Comparison of ENCODE assay signal across 9 mouse cellular contexts in the genomic region with DNA sequence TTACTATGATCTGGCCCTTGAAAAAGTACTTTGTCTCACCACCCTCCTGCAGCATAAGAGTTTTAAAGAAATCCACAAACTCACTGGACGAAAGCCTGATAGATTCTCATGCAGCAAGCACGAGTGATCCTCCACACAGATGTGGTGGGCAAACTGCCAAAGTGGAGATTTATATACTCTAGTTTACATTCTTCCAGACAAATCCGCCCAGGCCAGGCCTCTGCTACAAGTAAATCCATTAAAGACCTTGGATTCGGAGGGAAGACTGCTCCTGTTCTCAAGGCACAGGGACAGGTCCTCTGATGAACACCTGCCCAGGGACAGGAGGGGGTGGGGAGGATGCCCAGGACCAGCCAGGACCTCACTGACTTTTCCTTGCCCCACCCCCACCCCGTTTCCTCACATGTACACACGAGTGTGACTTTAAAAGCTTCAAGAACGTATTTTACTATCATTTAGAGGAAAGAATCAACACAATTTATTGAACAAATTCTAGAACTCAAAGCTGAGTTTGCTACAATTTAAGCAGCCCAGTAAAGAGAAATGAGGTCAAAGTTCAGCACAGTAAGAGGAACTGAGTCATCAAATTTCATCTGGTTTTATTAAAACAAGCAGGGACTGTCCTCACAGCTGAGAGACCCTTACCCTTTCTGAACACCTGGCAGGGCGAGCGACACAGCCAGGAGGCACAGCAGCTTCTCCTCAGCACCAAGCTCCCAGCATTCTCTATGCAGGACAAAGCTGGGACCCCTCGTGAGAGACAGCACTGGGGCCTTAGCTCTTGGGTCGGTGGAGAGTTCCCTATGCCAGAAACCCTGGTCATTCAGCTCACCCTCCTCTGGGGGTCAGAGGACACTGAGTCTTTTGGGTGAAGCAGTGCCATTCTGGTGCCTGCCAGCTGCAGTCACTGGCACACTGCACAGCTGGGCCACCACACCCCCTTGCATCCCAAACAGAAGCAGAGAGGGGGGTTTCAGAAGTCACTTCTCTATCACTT. TPM values are rescaled to one million over a fixed set of nuclear protein-coding genes. Genes with fewer than 3 reads are reported as not detected.
DNase-seq lines count a peak whose midpoint lies in the region; ATAC-seq and TF ChIP-seq lines count a peak whose summit lies in the region.
"Had no signal": no experiment of that assay in that cellular context is flagged by ENCODE, and none has a peak within 500 bp of the region (broad histone marks: within the 10 kb centered on the region; RNA-seq: fewer than 3 reads in every experiment).

No protein-coding gene starts in this region.

- WGBS in heart, embryonic 15.5 days = 43% methylated on average over 11 of the region's 11 CpGs
- WGBS in hindbrain, postnatal 0 days = 34% methylated on average over 11 of the region's 11 CpGs
- WGBS in midbrain, embryonic 10.5 days = 49% methylated on average over 11 of the region's 11 CpGs

- H3K9me3 ChIP-seq in heart, embryonic 15.5 days (replicated peaks) = no peaks in the 10 kb centered on the region
- no peaks in the 10 kb centered on the region for H3K9me3 ChIP-seq in hindbrain, postnatal 0 days (ENCODE audit: low read length)
- no peaks in the 10 kb centered on the region for H3K9me3 ChIP-seq in midbrain, embryonic 10.5 days (replicated peaks)

- H3K4me3 ChIP-seq in heart, embryonic 15.5 days = peak overlapping the region; percentile 53
- H3K4me3 ChIP-seq in cortical plate, adult 2 months (ENCODE audit: insufficient read depth, low read length) = peak overlapping the region; percentile 43
- peak overlapping the region; percentile 38 for H3K4me3 ChIP-seq in hindbrain, postnatal 0 days (ENCODE audit: low read length)
- peak overlapping the region; percentile 58 for H3K4me3 ChIP-seq in midbrain, embryonic 10.5 days

- H3K9ac ChIP-seq in heart, embryonic 15.5 days = peak overlapping the region; percentile 42
- H3K9ac ChIP-seq in hindbrain, postnatal 0 days (replicated peaks; ENCODE audit: low read length) = peak overlapping the region; percentile 66

- H3K36me3 ChIP-seq in heart, embryonic 15.5 days = no peaks in the 10 kb centered on the region
- no peaks in the 10 kb centered on the region for H3K36me3 ChIP-seq in hindbrain, postnatal 0 days (ENCODE audit: insufficient read depth, low read length)
- no peaks in the 10 kb centered on the region for H3K36me3 ChIP-seq in midbrain, embryonic 10.5 days

- peaks cover 96% of the 10 kb centered on the region for H3K4me1 ChIP-seq in heart, embryonic 15.5 days (replicated peaks)
- peaks cover 27% of the 10 kb centered on the region for H3K4me1 ChIP-seq in cortical plate, adult 2 months (ENCODE audit: control insufficient read depth, insufficient read depth, low read length)
- H3K4me1 ChIP-seq in hindbrain, postnatal 0 days (ENCODE audit: insufficient read depth, low read length) = peaks cover 65% of the 10 kb centered on the region
- peaks cover 75% of the 10 kb centered on the region for H3K4me1 ChIP-seq in midbrain, embryonic 10.5 days

- no peak for TF ChIP-seq CTCF in cortical plate, adult 2 months (IDR thresholded peaks at IDR 0.05; ENCODE audit: extremely low read depth, insufficient read depth, low read length)
- TF ChIP-seq CTCF in hindbrain, postnatal 0 days (IDR thresholded peaks at IDR 0.05; ENCODE audit: low read depth) = no peak

- no peak for DNase-seq in heart, postnatal 10 days
- DNase-seq in hindbrain, postnatal 0 days (ENCODE audit: low spot score) = peak; percentile 43
- no peak for DNase-seq in midbrain, embryonic 10.5 days (ENCODE audit: low spot score)
- no peak for DNase-seq in spleen, adult 18-20 months
- no peak for DNase-seq in right cerebral cortex, postnatal 4 days
- no peak for DNase-seq in layer of hippocampus, postnatal 14 days (ENCODE audit: low spot score in 2 of 2)

- ATAC-seq in heart, embryonic 15.5 days (replicated peaks; ENCODE audit: insufficient number of reproducible peaks, insufficient read depth, low FRiP score, low read depth) = no peak
- no peak for ATAC-seq in hindbrain, postnatal 0 days

- peak overlapping the region; percentile 69 for H3K4me2 ChIP-seq in heart, embryonic 15.5 days
- H3K4me2 ChIP-seq in hindbrain, postnatal 0 days (ENCODE audit: low read depth, low read length) = peak overlapping the region; percentile 65

- peak overlapping the region; percentile 91 for H3K27ac ChIP-seq in heart, embryonic 15.5 days
- peak overlapping the region; percentile 91 for H3K27ac ChIP-seq in cortical plate, adult 2 months (ENCODE audit: insufficient read depth, low read length)
- H3K27ac ChIP-seq in hindbrain, postnatal 0 days = peak overlapping the region; percentile 94
- peak overlapping the region; percentile 91 for H3K27ac ChIP-seq in midbrain, embryonic 10.5 days (replicated peaks)

- intact Hi-C loops in heart, postnatal 10 days (cut with DNase I) = no loop called here

- H3K27me3 ChIP-seq in heart, embryonic 15.5 days = no peaks in the 10 kb centered on the region
- no peaks in the 10 kb centered on the region for H3K27me3 ChIP-seq in hindbrain, postnatal 0 days (ENCODE audit: insufficient read depth, low read length)
- no peaks in the 10 kb centered on the region for H3K27me3 ChIP-seq in midbrain, embryonic 10.5 days (ENCODE audit: low read depth, poor library complexity, severe bottlenecking)
- H3K27me3 ChIP-seq: Patski had no signal

- no peak for TF ChIP-seq POLR2A in cortical plate, adult 2 months (IDR thresholded peaks at IDR 0.05; ENCODE audit: extremely low read depth, insufficient read depth, low read length)

RNA-seq across cellular contexts. Expression of a gene that starts 47.3 kb away (rescaled TPM):
- polyA plus RNA-seq in heart, embryonic 15.5 days (2015; fragmentation: Nextera tagmentation; extraction: Ambion mirVana) = 18.0 and 24.4 TPM in 2 replicates
- 10 to 100 TPM; 51.2 to 59.7 TPM for total RNA-seq in heart, postnatal 10 days (2021)
- polyA plus RNA-seq in cortical plate, adult 2 months (2012; rRNA removed) = 69.2 and 80.3 TPM in 2 replicates
- 42.9 and 48.3 TPM in 2 replicates for total RNA-seq in hindbrain, postnatal 0 days (2014; rRNA removed)
- polyA plus RNA-seq in hindbrain, postnatal 0 days (2015; fragmentation: Nextera tagmentation; extraction: Ambion mirVana) = 15.7 and 19.5 TPM in 2 replicates
- 11.3 and 14.9 TPM in 2 replicates for polyA plus RNA-seq in midbrain, embryonic 10.5 days (2016; fragmentation: Nextera tagmentation; extraction: Ambion mirVana)
- total RNA-seq in layer of hippocampus, postnatal 14 days (2021) = 10 to 100 TPM; 72.0 to 75.0 TPM
